Mouse (Mus musculus) forebrain, embryonic 15.5 days (tissue): ENCODE results near the gene Gm49405. TPM values are rescaled to one million over a fixed set of nuclear protein-coding genes. Genes with fewer than 3 reads are reported as not detected.
"Not testable (repeated sequence)": the region's sequence is repeated elsewhere in the genome, so short reads cannot be mapped to it uniquely, and the experiment has no call there.

Experiments used
- ATAC-seq: fragments of 200-750 bp; cut with Nextera tagmentation; replicated peaks from 2 replicates; pipeline ENCODE4 v1.8.0; 2017; ENCODE audit warnings: mild to moderate bottlenecking, moderate TSS enrichment, moderate library complexity
- H3K27ac ChIP-seq: fragments of 300-500 bp; sonication (generic); replicated peaks from 2 replicates; pipeline ENCODE4 v1.5.1; 2015; ENCODE audit warnings: mild to moderate bottlenecking, inconsistent platforms
- H3K27me3 ChIP-seq: fragments of 300-500 bp; sonication (generic); 2 replicates; pipeline ENCODE4 v1.6.1; 2015; ENCODE audit warnings: inconsistent platforms
- H3K36me3 ChIP-seq: fragments of 300-500 bp; sonication (generic); 2 replicates; pipeline ENCODE4 v1.6.1; 2015; ENCODE audit warnings: mild to moderate bottlenecking, inconsistent platforms
- H3K4me1 ChIP-seq: fragments of 300-500 bp; sonication (generic); 2 replicates; pipeline ENCODE4 v1.6.1; 2015; ENCODE audit warnings: inconsistent platforms
- H3K4me2 ChIP-seq: fragments of 300-500 bp; sonication (generic); replicated peaks from 2 replicates; pipeline ENCODE4 v1.6.1; 2015; ENCODE audit warnings: mild to moderate bottlenecking, inconsistent platforms
- H3K4me3 ChIP-seq: fragments of 300-500 bp; sonication (generic); 2 replicates; pipeline ENCODE4 v1.5.1; 2015; ENCODE audit warnings: mild to moderate bottlenecking, inconsistent platforms
- H3K9ac ChIP-seq: fragments of 300-500 bp; sonication (generic); replicated peaks from 2 replicates; pipeline ENCODE4 v1.6.1; 2015; ENCODE audit warnings: mild to moderate bottlenecking, inconsistent platforms
- H3K9me3 ChIP-seq: fragments of 300-500 bp; sonication (generic); 2 replicates; pipeline ENCODE4 v1.6.1; 2016; ENCODE audit warnings: inconsistent platforms
- WGBS: fragments of 180-500 bp; shearing (Covaris S2); methylation state at CpG from one replicate; pipeline ENCODE4 v1.1.7; 2015; ENCODE audit warnings: mixed read lengths; 5-methylcytosine and 5-hydroxymethylcytosine counted together
- polyA plus RNA-seq: library from polyadenylated mRNA; unstranded; fragments of >200 nt; fragmentation: Nextera tagmentation; extraction: Ambion mirVana; gene quantifications from 2 replicates; pipeline ENCODE4 v1.2.1, GENCODE M21; 2015

Gm49405 gene
- polyA plus RNA-seq, result 6.8 and 7.6 TPM in 2 replicates

- peaks cover 15% of the 10 kb centered on the region for H3K4me1 ChIP-seq
- no peaks in the 10 kb centered on the region for H3K27me3 ChIP-seq
- H3K4me2 ChIP-seq, result peak within 1 kb of the TSS; percentile 70
- H3K4me3 ChIP-seq, result peak within 1 kb of the TSS; percentile 64
- H3K36me3 ChIP-seq, result no peaks in the 10 kb centered on the region
- H3K9ac ChIP-seq, result peak within 1 kb of the TSS; percentile 87
- WGBS, result 0% methylated on average over 64 of the region's 64 CpGs
- peak; percentile 90 for ATAC-seq
- H3K27ac ChIP-seq, result peak within 1 kb of the TSS; percentile 96
- no peaks in the 10 kb centered on the region for H3K9me3 ChIP-seq
Observed at GRCm38 (mm10) chr19:4000119-4000900, at the start of gene Gm49405, which contains the start of gene Nudt8. Gm49405 (plus strand) TSS chr19:4000626. Nudt8 (plus strand) TSS chr19:4000580.

- H3K27ac ChIP-seq, result no peak overlapping the region
- H3K9ac ChIP-seq, result no peak overlapping the region
- no peaks in the 10 kb centered on the region for H3K9me3 ChIP-seq
- H3K27me3 ChIP-seq, result no peaks in the 10 kb centered on the region
- no peak overlapping the region for H3K4me2 ChIP-seq
- no peak for ATAC-seq
- H3K36me3 ChIP-seq, result no peaks in the 10 kb centered on the region
- no peak overlapping the region for H3K4me3 ChIP-seq
- no peaks in the 10 kb centered on the region for H3K4me1 ChIP-seq
Observed at GRCm38 (mm10) chr19:3951461-3951860, 49.0 kb upstream of the Gm49405 start.

GRCm38 (mm10) chr19:3952099-3952498 lies 48.3 kb upstream of the Gm49405 start:
- 48% methylated on average over 1 of the region's 1 CpGs for WGBS

GRCm38 (mm10) chr19:3955033-3955432 lies 45.4 kb upstream of the Gm49405 start:
- Histone ChIP-seq H3K4me3 (no peak overlapping the region), H3K9me3 (no peaks in the 10 kb centered on the region), H3K4me1 (no peaks in the 10 kb centered on the region; the same call in 1 of the 2 replicates), H3K27me3 (no peaks in the 10 kb centered on the region), H3K4me2 (no peak overlapping the region), H3K27ac (no peak overlapping the region), H3K9ac (no peak overlapping the region), H3K36me3 (no peaks in the 10 kb centered on the region)
- WGBS, result 76% methylated on average over 3 of the region's 3 CpGs
- no peak for ATAC-seq

More at GRCm38 (mm10) chr19:3952099-3952498, 48.3 kb upstream of the Gm49405 start:
- Histone ChIP-seq H3K9ac (no peak overlapping the region), H3K27me3 (no peaks in the 10 kb centered on the region), H3K4me1 (no peaks in the 10 kb centered on the region), H3K4me3 (no peak overlapping the region), H3K9me3 (no peaks in the 10 kb centered on the region), H3K36me3 (no peaks in the 10 kb centered on the region), H3K4me2 (no peak overlapping the region), H3K27ac (no peak overlapping the region)
- no peak for ATAC-seq

- H3K27ac ChIP-seq, result no peak overlapping the region
- no peak overlapping the region for H3K9ac ChIP-seq
- H3K27me3 ChIP-seq, result no peaks in the 10 kb centered on the region
- no peak overlapping the region for H3K4me3 ChIP-seq
- no peaks in the 10 kb centered on the region; the same call in 1 of the 2 replicates for H3K4me1 ChIP-seq
- no peak overlapping the region for H3K4me2 ChIP-seq
- 65% methylated on average over 4 of the region's 4 CpGs for WGBS
- H3K9me3 ChIP-seq, result no peaks in the 10 kb centered on the region
- ATAC-seq, result no peak
- H3K36me3 ChIP-seq, result no peaks in the 10 kb centered on the region
Observed at GRCm38 (mm10) chr19:3955804-3956203, 44.6 kb upstream of the Gm49405 start.

GRCm38 (mm10) chr19:3957296-3958036 lies 43.0 kb upstream of the Gm49405 start:
- not testable (repeated sequence) for H3K9ac ChIP-seq, H3K4me2 ChIP-seq, H3K4me3 ChIP-seq, ATAC-seq, H3K27ac ChIP-seq, H3K27me3 ChIP-seq, H3K4me1 ChIP-seq, H3K9me3 ChIP-seq, H3K36me3 ChIP-seq
- WGBS, result 78% methylated on average over 5 of the region's 5 CpGs

- H3K9ac ChIP-seq, result no peak within 1 kb of the TSS
- 48% methylated on average over 4 of the region's 4 CpGs for WGBS
- no peaks in the 10 kb centered on the region for H3K36me3 ChIP-seq
- peaks cover 3% of the 10 kb centered on the region; the same call in 1 of the 2 replicates for H3K4me1 ChIP-seq
- no peak within 1 kb of the TSS for H3K4me2 ChIP-seq
- H3K27ac ChIP-seq, result no peak within 1 kb of the TSS
- no peaks in the 10 kb centered on the region for H3K9me3 ChIP-seq
- ATAC-seq, result no peak
- H3K4me3 ChIP-seq, result no peak within 1 kb of the TSS
- H3K27me3 ChIP-seq, result no peaks in the 10 kb centered on the region
Observed at GRCm38 (mm10) chr19:3958470-3958869, 42.0 kb upstream of the Gm49405 start, which contains the start of gene Aldh3b3. Aldh3b3 (plus strand) TSS chr19:3958645.

- Histone ChIP-seq H3K36me3 (no peaks in the 10 kb centered on the region), H3K27me3 (no peaks in the 10 kb centered on the region), H3K4me3 (no peak overlapping the region), H3K4me1 (peaks cover 3% of the 10 kb centered on the region; the same call in 1 of the 2 replicates), H3K27ac (no peak overlapping the region), H3K9ac (no peak overlapping the region), H3K4me2 (no peak overlapping the region), H3K9me3 (no peaks in the 10 kb centered on the region)
- ATAC-seq, result no peak
Observed at GRCm38 (mm10) chr19:3959030-3959429, 41.4 kb upstream of the Gm49405 start.

GRCm38 (mm10) chr19:3960211-3960610 lies 40.2 kb upstream of the Gm49405 start:
- Histone ChIP-seq H3K27ac (no peak overlapping the region), H3K4me1 (peaks cover 3% of the 10 kb centered on the region; the same call in 1 of the 2 replicates), H3K9ac (no peak overlapping the region), H3K27me3 (no peaks in the 10 kb centered on the region), H3K9me3 (no peaks in the 10 kb centered on the region), H3K4me3 (no peak overlapping the region), H3K4me2 (no peak overlapping the region), H3K36me3 (no peaks in the 10 kb centered on the region)
- WGBS, result 83% methylated on average over 5 of the region's 5 CpGs
- no peak for ATAC-seq

GRCm38 (mm10) chr19:3961805-3962204 lies 38.6 kb upstream of the Gm49405 start:
- 51% methylated on average over 6 of the region's 6 CpGs for WGBS
- H3K27me3 ChIP-seq, H3K4me3 ChIP-seq, H3K9ac ChIP-seq, H3K4me1 ChIP-seq, H3K9me3 ChIP-seq, H3K27ac ChIP-seq, H3K4me2 ChIP-seq, H3K36me3 ChIP-seq: not testable (repeated sequence)
- ATAC-seq, result peak; percentile 51

- Histone ChIP-seq H3K4me1 (peaks cover 3% of the 10 kb centered on the region; the same call in 1 of the 2 replicates), H3K4me2 (no peak overlapping the region), H3K36me3 (no peaks in the 10 kb centered on the region), H3K9me3 (no peaks in the 10 kb centered on the region), H3K9ac (no peak overlapping the region), H3K27me3 (no peaks in the 10 kb centered on the region), H3K27ac (no peak overlapping the region), H3K4me3 (no peak overlapping the region)
- no peak for ATAC-seq
- WGBS, result 18% methylated on average over 2 of the region's 2 CpGs
Observed at GRCm38 (mm10) chr19:3962469-3962868, 38.0 kb upstream of the Gm49405 start.

GRCm38 (mm10) chr19:3964030-3964429 lies 36.4 kb upstream of the Gm49405 start:
- H3K36me3 ChIP-seq, result no peaks in the 10 kb centered on the region
- H3K4me3 ChIP-seq, result no peak overlapping the region
- ATAC-seq, result no peak
- H3K9me3 ChIP-seq, result no peaks in the 10 kb centered on the region
- H3K4me2 ChIP-seq, result no peak overlapping the region
- 82% methylated on average over 4 of the region's 4 CpGs for WGBS
- H3K9ac ChIP-seq, result no peak overlapping the region
- peaks cover 3% of the 10 kb centered on the region; the same call in 1 of the 2 replicates for H3K4me1 ChIP-seq
- no peaks in the 10 kb centered on the region for H3K27me3 ChIP-seq
- no peak overlapping the region for H3K27ac ChIP-seq
